Mouse (Mus musculus) ES-Bruce4 (cell line): ENCODE results near the gene Furin. TPM values are rescaled to one million over a fixed set of nuclear protein-coding genes. Genes with fewer than 3 reads are reported as not detected.

Experiments used
- H3K27ac ChIP-seq: 2 replicates; pipeline ENCODE4 v1.5.1; 2012; ENCODE audit warnings: low read length, inconsistent platforms; ENCODE audit not compliant: insufficient read depth
- H3K27me3 ChIP-seq: 2 replicates; pipeline ENCODE4 v1.6.1; 2012; ENCODE audit warnings: mild to moderate bottlenecking, low read length, inconsistent platforms; ENCODE audit not compliant: control insufficient read depth, poor library complexity, insufficient read depth, severe bottlenecking
- H3K36me3 ChIP-seq: 2 replicates; pipeline ENCODE4 v1.6.1; 2012; ENCODE audit warnings: inconsistent platforms, mild to moderate bottlenecking, low read length, moderate library complexity; ENCODE audit not compliant: control insufficient read depth, poor library complexity, insufficient read depth, severe bottlenecking
- H3K4me1 ChIP-seq: one replicate; pipeline ENCODE4 v1.8.1; 2011; ENCODE audit warnings: low read length; ENCODE audit not compliant: control insufficient read depth, insufficient read depth
- H3K4me3 ChIP-seq: 2 replicates; pipeline ENCODE4 v1.5.1; 2011; ENCODE audit warnings: low read depth, mild to moderate bottlenecking, low read length
- H3K9ac ChIP-seq: 2 replicates; pipeline ENCODE4 v1.6.1; 2012; ENCODE audit warnings: low read depth, mild to moderate bottlenecking, inconsistent platforms; ENCODE audit not compliant: poor library complexity, severe bottlenecking
- H3K9me3 ChIP-seq: replicated peaks from 2 replicates; pipeline ENCODE4 v1.6.1; 2012; ENCODE audit warnings: mild to moderate bottlenecking, low read length, inconsistent platforms; ENCODE audit not compliant: control insufficient read depth, poor library complexity, insufficient read depth, severe bottlenecking
- CTCF ChIP-seq: IDR thresholded peaks from one replicate; pipeline ENCODE4 v1.8.1; 2011; ENCODE audit warnings: low read depth, low read length
- EP300 ChIP-seq: IDR thresholded peaks from 2 replicates; pipeline ENCODE4 v1.6.1; 2011; ENCODE audit warnings: low read depth, low read length; ENCODE audit not compliant: insufficient read depth
- POLR2A ChIP-seq: IDR thresholded peaks from one replicate; pipeline ENCODE4 v1.8.1; 2011; ENCODE audit warnings: low read length; ENCODE audit not compliant: insufficient read depth
- polyA plus RNA-seq: library from polyadenylated mRNA; stranded (reverse); fragments of >200 nt; gene quantifications from 2 replicates; pipeline ENCODE4 v1.2.4, GENCODE M21; 2011; ENCODE audit warnings: low read depth; ENCODE audit not compliant: missing spikeins, insufficient read depth, insufficient read length

Furin gene
- polyA plus RNA-seq, 1 experiment, result 32.5 TPM

DNA sequence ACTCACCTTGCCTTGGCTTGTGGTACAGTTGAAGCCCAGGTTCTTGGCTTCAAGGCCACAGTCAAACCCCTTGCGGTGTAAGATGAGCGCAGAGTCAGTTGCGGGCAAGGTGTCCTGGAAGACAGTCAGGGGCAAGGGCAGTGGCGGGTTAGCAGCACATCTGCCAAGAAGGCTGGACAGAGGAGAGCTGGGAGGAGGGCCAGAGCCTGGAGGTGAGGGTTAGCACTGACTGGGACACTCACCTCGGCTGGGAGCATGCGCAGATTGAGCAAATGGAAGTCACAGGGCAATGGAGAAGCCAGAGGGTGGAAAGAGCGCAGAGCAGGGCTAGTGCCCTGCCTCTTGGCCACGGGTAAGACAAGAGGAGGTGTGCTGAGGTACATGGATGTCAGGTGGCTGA lies 52.3 kb downstream of the Furin start:
- Histone ChIP-seq H3K4me1 (peaks cover 2% of the 10 kb centered on the region), H3K27me3 (no peaks in the 10 kb centered on the region), H3K9me3 (no peaks in the 10 kb centered on the region), H3K9ac (no peak overlapping the region), H3K36me3 (no peaks in the 10 kb centered on the region), H3K27ac (no peak overlapping the region), H3K4me3 (no peak overlapping the region)
- no peak for TF ChIP-seq EP300
- no peak for TF ChIP-seq CTCF
- TF ChIP-seq POLR2A, result no peak

DNA sequence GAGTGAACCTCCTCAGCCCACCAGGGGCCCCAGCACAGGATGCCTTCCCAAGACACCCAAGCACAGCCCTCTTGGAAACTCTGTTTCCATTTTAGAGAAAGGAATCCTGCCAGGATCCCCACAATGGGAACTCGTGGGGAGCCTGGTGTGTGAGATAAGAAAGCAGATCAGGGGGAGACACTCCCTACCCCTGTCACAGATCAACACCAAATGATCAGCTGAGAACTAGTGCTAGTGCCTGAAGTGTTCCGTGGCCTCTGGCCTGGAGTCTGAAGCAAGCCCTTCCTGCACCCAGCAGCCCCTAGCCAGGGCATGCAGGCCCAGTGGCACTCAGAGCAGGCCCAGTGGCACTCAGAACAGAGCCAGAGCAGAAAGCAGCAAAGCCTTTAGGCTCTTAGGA lies 54.4 kb downstream of the Furin start:
- no peaks in the 10 kb centered on the region for H3K9me3 ChIP-seq
- H3K9ac ChIP-seq, result no peak overlapping the region
- TF ChIP-seq POLR2A (no peak), CTCF (no peak), EP300 (no peak)
- no peaks in the 10 kb centered on the region for H3K36me3 ChIP-seq
- no peak overlapping the region for H3K27ac ChIP-seq
- peaks cover 4% of the 10 kb centered on the region for H3K4me1 ChIP-seq
- no peaks in the 10 kb centered on the region for H3K27me3 ChIP-seq
- H3K4me3 ChIP-seq, result no peak overlapping the region

- Histone ChIP-seq H3K9ac (no peak overlapping the region), H3K27me3 (no peaks in the 10 kb centered on the region), H3K9me3 (no peaks in the 10 kb centered on the region), H3K27ac (peak overlapping the region; percentile 5), H3K4me3 (no peak overlapping the region), H3K4me1 (peaks cover 4% of the 10 kb centered on the region), H3K36me3 (no peaks in the 10 kb centered on the region)
- TF ChIP-seq EP300 (no peak), POLR2A (no peak), CTCF (no peak)
Measured at GRCm38 (mm10) chr7:80347670-80348586, 57.3 kb downstream of the Furin start.

DNA sequence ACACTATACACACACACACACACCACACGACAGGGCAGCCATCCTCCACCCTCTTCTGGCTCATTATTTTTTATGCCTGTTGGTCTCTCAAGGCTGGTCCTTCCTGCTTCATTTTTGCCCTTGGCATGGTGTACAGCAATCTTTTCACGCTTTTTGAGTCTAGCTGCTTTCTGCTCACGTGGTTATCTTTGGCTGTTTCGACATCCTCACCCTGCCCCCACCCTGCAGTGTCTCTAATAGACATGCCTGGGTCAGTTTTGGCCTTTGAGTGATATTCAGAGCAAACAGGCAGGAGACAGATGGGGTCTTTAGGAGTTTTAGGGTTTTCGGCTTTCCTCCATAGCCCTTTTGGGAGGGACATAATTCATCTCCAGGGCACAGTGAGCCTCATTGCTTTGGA lies 58.4 kb downstream of the Furin start:
- H3K4me3 ChIP-seq, result no peak overlapping the region
- peaks cover 4% of the 10 kb centered on the region for H3K4me1 ChIP-seq
- no peaks in the 10 kb centered on the region for H3K9me3 ChIP-seq
- H3K27ac ChIP-seq, result 0 out of 2 replicates have a peak overlapping the region, but pooled peaks have one; percentile 21
- no peak overlapping the region for H3K9ac ChIP-seq
- TF ChIP-seq CTCF (no peak), POLR2A (no peak), EP300 (no peak)
- H3K36me3 ChIP-seq, result no peaks in the 10 kb centered on the region
- no peaks in the 10 kb centered on the region for H3K27me3 ChIP-seq

GRCm38 (mm10) chr7:80346173-80346572 lies 59.1 kb downstream of the Furin start:
- no peaks in the 10 kb centered on the region for H3K36me3 ChIP-seq
- no peak overlapping the region for H3K9ac ChIP-seq
- H3K9me3 ChIP-seq, result no peaks in the 10 kb centered on the region
- no peak overlapping the region for H3K27ac ChIP-seq
- no peaks in the 10 kb centered on the region for H3K27me3 ChIP-seq
- TF ChIP-seq CTCF (no peak), EP300 (no peak), POLR2A (no peak)
- H3K4me1 ChIP-seq, result peaks cover 4% of the 10 kb centered on the region
- no peak overlapping the region for H3K4me3 ChIP-seq
